Mouse (Mus musculus): Measurements from ENCODE around the gene Stk17b.
"Not testable (repeated sequence)": the region's sequence is repeated elsewhere in the genome, so short reads cannot be mapped to it uniquely, and the experiment has no call there.

Gene Stk17b

DNA sequence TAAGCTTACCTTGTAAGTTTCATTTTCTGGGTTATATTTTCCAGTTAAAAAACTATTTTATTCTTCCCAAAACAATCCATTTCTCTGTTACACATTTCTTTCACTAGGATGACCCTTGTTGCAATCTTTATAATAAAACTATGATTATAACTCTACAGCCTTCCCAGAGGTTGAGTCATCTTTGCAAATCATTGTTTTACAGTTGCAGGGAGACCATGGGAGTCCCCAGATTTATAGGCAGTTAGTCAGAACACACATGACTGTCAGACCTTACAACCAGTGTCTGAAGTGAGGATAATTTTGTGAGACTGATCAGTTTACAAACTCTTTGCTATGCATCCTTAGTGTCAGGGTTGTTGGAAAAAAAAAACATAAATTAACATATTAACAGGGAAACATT, 63.7 kb downstream of the Stk17b start:
- DNase-seq: no peak

GRCm38 (mm10) chr1:53720601-53721351, 64.2 kb downstream of the Stk17b start:
- DNase-seq: no peak

- DNase-seq: no peak
These were observed 69.0 kb downstream of the Stk17b start for GRCm38 (mm10) chr1:53715966-53716515.

DNA sequence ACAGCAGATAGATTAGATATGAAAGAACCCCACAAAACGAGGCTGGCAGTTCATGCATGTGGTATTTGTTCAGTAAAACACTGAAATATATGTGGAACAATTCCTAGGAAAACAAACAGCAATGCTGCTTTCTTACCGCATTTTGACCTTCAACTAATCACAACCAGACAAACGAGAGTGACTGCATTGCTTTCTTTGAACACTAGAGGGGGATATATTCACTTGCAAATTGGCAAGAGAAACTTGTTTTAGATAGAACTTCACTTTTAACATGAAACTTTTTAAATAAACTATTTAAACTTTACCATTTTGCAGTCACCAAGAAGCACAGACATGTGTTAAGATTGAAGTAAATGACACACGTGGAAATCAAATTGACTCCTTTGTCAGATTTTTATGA, 69.6 kb downstream of the Stk17b start:
- DNase-seq: no peak

GRCm38 (mm10) chr1:53713383-53713782, 71.6 kb downstream of the Stk17b start:
- DNase-seq: not testable (repeated sequence)

DNA sequence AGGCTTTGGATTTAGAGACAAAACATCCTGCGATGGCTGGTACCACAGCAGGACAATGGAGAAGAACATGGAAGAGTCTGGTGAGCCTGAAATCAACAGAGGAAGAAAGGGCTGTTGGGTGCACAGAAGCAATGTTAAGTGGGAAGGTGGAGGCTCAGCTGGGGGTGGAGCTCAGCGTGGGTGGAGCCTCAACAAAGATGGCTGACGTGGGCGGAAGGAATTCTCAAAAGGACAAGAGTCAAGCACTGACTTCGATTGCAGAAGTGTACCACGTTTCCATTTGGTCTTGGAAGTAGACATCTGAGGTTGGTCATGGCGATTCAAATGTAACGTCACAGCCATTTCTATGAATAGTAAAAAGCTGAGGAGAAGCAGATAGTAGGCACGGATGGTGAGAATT, 74.0 kb downstream of the Stk17b start:
- DNase-seq: no peak

- not testable (repeated sequence) for DNase-seq
These were observed 75.4 kb downstream of the Stk17b start for GRCm38 (mm10) chr1:53709602-53710001.

DNA sequence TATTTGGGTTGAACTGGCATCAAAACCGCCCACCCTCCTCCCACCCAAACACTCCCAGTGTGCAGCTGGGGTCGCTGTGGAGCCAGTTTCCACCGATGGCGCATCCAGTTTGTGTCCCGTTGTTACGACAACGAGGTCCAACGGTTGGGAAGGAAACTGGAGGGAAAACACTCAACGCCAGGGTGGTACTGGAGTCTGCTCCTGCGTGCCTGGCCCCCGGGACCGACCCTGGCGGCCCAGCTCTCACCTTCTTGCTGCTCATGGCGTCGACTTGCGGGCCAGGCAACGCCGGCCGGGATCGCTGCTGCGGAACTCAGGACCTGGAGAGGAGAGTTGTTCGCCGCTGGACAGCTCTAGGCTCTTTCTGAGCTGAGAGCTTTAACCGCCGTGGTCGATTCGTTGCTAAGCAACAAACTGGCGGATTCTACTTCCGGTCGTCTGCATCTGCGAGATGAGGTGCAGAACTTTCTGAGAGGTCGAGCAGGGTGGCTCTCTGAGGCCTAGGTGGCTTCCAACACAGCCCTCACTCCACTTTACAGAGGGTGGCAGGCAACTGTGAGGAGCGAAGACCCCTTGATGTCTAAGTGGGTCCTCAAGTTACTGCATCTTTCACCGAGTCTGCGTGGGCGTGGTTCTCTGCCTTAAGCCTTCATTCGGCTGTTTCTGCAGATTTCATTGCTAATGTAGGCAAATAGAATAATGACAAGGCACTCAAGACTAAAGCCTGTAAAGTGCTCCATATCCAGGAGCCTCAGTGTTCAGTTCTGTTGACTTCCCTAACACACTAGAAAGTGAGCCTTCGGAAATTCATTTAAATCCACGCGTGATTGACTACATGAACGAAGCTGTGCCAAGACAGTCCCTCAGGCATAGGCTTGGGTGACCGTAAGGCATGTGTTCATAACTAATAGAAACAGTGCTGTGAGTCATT, 78.3 kb downstream of the Stk17b start, which contains the start of gene Dnah7a:
TSS of gene Dnah7a (minus strand) at position 354 of the 931 bp plus-strand sequence.
- peak; percentile 18 for DNase-seq
